Mouse (Mus musculus): ENCODE results near the gene Tlr6.

GRCm38 (mm10) chr5:64958991-64959842, 680 bp downstream of the Tlr6 start:
- no peak for TF ChIP-seq POLR2A (IDR thresholded peaks at IDR 0.05; ENCODE audit: low read depth, low read length)
- no peak for TF ChIP-seq CTCF (IDR thresholded peaks at IDR 0.05; ENCODE audit: borderline replicate concordance, insufficient read depth, low read length)

All from embryonic fibroblast, embryonic 13.5 days (primary cell).